In the genomic region with DNA sequence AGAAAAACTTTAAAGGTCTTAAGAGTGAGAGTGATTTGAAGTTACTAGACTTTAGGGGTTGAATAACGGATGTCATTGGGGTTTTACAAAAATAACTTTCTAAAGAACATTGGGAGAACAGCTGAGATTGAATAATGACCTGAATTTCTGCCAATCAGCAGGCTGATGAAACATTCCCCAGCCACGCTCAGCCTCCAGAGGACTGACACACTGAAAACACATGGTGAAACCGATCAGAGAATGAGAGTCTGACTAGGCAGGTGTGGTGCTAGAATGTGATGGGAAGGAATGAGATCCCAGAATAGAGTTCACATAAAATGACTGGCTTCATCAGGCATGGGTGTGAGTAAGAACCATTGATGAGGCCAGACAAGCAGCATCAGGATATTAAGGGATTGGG, we compare ENCODE assay signal across 7 mouse cellular contexts.
DNase-seq lines count a peak whose midpoint lies in the region.

No protein-coding gene starts in this region.

- peak; percentile 75 for DNase-seq in heart, adult 8-10 months (ENCODE audit: low spot score)
- no peak for DNase-seq in heart, postnatal 4 days
- peak; percentile 22 for DNase-seq in 3134 (ENCODE audit: extremely low read depth, insufficient read length, low spot score)
- DNase-seq in adrenal gland, postnatal 14 days: peak; percentile 21
- DNase-seq in heart, adult 9 months (ENCODE audit: low spot score in 2 of 2): peak; percentile 68 to 70
- no peak for DNase-seq in right cerebral cortex, adult 2 months (ENCODE audit: low spot score in 2 of 2)
- no peak for DNase-seq in cerebellum, adult 9-11 months

Comparison
In these comparisons a context has a peak if more than half of its experiments do, and no peak if none do; other contexts are left out.
1. DNase-seq: peak in heart, adult 8-10 months (single experiment), 3134 (single experiment), adrenal gland, postnatal 14 days (single experiment) and heart, adult 9 months (2 of 2); none in heart, postnatal 4 days (single experiment), right cerebral cortex, adult 2 months (0 of 2) and cerebellum, adult 9-11 months (single experiment).